Mouse (Mus musculus): ENCODE data around the gene Cd37. TPM values are rescaled to one million over a fixed set of nuclear protein-coding genes. Genes with fewer than 3 reads are reported as not detected.

Gene Cd37
- total RNA-seq, 2 experiments from 2014 or later: 4.1 to 4.3 TPM

GRCm38 (mm10) chr7:45237747-45238699, 892 bp downstream of the Cd37 start:
- intact Hi-C loops (cut with DNase I): no loop called here
- DNase-seq (ENCODE audit: extremely low spot score in 1 of 2, low spot score in 2 of 2): no peak

GRCm38 (mm10) chr7:45235656-45236180, 3.2 kb downstream of the Cd37 start:
- intact Hi-C loops (cut with DNase I): no loop called here
- no peak for DNase-seq (ENCODE audit: extremely low spot score in 1 of 2, low spot score in 2 of 2)

GRCm38 (mm10) chr7:45234922-45235571, 3.9 kb downstream of the Cd37 start:
- DNase-seq (ENCODE audit: extremely low spot score in 1 of 2, low spot score in 2 of 2): no peak
- intact Hi-C loops (cut with DNase I): no loop called here

GRCm38 (mm10) chr7:45234333-45234841, 4.5 kb downstream of the Cd37 start:
- intact Hi-C loops (cut with DNase I): no loop called here
- no peak for DNase-seq (ENCODE audit: extremely low spot score in 1 of 2, low spot score in 2 of 2)

GRCm38 (mm10) chr7:45233580-45234332, 5.2 kb downstream of the Cd37 start:
- intact Hi-C loops (cut with DNase I): no loop called here
- DNase-seq (ENCODE audit: extremely low spot score in 1 of 2, low spot score in 2 of 2): peak; percentile 51 to 73

GRCm38 (mm10) chr7:45232716-45233465, 6.0 kb downstream of the Cd37 start:
- intact Hi-C loops (cut with DNase I): no loop called here
- no peak for DNase-seq (ENCODE audit: extremely low spot score in 1 of 2, low spot score in 2 of 2)

GRCm38 (mm10) chr7:45231941-45232340, 7.0 kb downstream of the Cd37 start:
- no peak for DNase-seq (ENCODE audit: extremely low spot score in 1 of 2, low spot score in 2 of 2)
- intact Hi-C loops (cut with DNase I): no loop called here

- intact Hi-C loops (cut with DNase I): no loop called here
Observed at GRCm38 (mm10) chr7:45231192-45231591, 7.7 kb downstream of the Cd37 start.

GRCm38 (mm10) chr7:45229459-45230203, 9.3 kb downstream of the Cd37 start:
- DNase-seq (ENCODE audit: extremely low spot score in 1 of 2, low spot score in 2 of 2): no peak
- intact Hi-C loops (cut with DNase I): no loop called here

More at GRCm38 (mm10) chr7:45231192-45231591, 7.7 kb downstream of the Cd37 start:
- no peak for DNase-seq (ENCODE audit: extremely low spot score in 1 of 2, low spot score in 2 of 2)

- intact Hi-C loops (cut with DNase I): no loop called here
- no peak for DNase-seq (ENCODE audit: extremely low spot score in 1 of 2, low spot score in 2 of 2)
Observed at GRCm38 (mm10) chr7:45229046-45229445, 9.9 kb downstream of the Cd37 start.

- intact Hi-C loops (cut with DNase I): no loop called here
- no peak for DNase-seq (ENCODE audit: extremely low spot score in 1 of 2, low spot score in 2 of 2)
Observed at GRCm38 (mm10) chr7:45228548-45228947, 10.4 kb downstream of the Cd37 start.

GRCm38 (mm10) chr7:45226421-45226820, 12.5 kb downstream of the Cd37 start:
- intact Hi-C loops (cut with DNase I): no loop called here
- DNase-seq (ENCODE audit: extremely low spot score in 1 of 2, low spot score in 2 of 2): no peak

GRCm38 (mm10) chr7:45224826-45225225, 14.1 kb downstream of the Cd37 start:
- intact Hi-C loops (cut with DNase I): no loop called here
- DNase-seq (ENCODE audit: extremely low spot score in 1 of 2, low spot score in 2 of 2): no peak

- no peak for DNase-seq (ENCODE audit: extremely low spot score in 1 of 2, low spot score in 2 of 2)
- intact Hi-C loops (cut with DNase I): no loop called here
Observed at GRCm38 (mm10) chr7:45221680-45222079, 17.2 kb downstream of the Cd37 start.

GRCm38 (mm10) chr7:45216442-45217183, 22.3 kb downstream of the Cd37 start:
- peak in 1 of 2 experiments; percentile 88 for DNase-seq (ENCODE audit: extremely low spot score in 1 of 2, low spot score in 2 of 2)
- intact Hi-C loops (cut with DNase I): no loop called here

GRCm38 (mm10) chr7:45215673-45216441, 23.1 kb downstream of the Cd37 start, which contains the start of gene Tead2:
Gene Tead2 (plus strand): TSS chr7:45215753.
- intact Hi-C loops (cut with DNase I): no loop called here

More at GRCm38 (mm10) chr7:45215673-45216441, 23.1 kb downstream of the Cd37 start, which contains the start of gene Tead2:
- peak in 1 of 2 experiments; percentile 72 for DNase-seq (ENCODE audit: extremely low spot score in 1 of 2, low spot score in 2 of 2)

Data from left cerebral cortex, postnatal 10 days (tissue).